Mouse (Mus musculus): ENCODE results near the gene Pigq.

The Pigq gene

DNA sequence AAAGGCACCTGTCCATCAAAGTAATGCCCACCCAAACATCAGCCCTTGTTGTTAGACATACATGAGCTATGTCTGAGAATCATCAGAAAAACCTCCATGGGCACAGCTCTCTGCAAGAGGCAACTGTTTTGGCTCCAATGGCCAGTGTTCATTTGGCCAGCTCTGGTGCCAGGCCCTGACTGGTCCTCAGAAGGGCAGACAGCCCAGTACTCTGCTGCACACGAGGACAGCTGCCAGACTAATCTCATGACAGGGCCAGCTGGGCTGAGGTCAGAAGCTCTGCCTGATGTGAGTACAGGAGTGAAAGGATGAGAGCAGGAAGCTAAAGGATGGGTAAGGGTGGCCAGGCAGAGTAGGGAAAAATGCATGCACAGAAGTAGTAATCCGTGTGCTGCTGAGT is 19.4 kb downstream of the Pigq start:
- in situ Hi-C loops (cut with MboI, MseI) = no loop called here

DNA sequence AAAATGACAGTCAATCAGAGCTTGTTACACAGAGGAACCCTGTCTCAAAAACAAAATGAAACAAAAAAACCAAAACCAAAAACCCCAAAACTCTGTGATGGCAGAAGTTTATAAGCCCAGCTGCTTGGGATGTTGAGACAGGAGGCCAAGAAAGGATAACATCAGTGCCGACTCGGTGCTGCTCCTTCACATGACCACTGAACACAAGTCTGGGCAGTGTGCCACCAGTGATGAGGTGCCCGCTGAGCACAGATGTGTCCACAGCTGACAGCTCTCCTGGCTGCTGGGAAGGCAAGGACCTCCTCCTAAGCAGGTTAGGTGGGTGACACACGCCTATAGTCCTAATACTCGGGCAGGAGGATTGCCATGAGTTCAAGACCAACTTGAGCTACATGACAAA is 22.6 kb downstream of the Pigq start:
- in situ Hi-C loops (cut with MboI, MseI) = loop anchor here (5.0 kb wide), 1 partner anchor 195 kb away; the partner anchor contains the start of genes Chtf18 and Rpusd1

DNA sequence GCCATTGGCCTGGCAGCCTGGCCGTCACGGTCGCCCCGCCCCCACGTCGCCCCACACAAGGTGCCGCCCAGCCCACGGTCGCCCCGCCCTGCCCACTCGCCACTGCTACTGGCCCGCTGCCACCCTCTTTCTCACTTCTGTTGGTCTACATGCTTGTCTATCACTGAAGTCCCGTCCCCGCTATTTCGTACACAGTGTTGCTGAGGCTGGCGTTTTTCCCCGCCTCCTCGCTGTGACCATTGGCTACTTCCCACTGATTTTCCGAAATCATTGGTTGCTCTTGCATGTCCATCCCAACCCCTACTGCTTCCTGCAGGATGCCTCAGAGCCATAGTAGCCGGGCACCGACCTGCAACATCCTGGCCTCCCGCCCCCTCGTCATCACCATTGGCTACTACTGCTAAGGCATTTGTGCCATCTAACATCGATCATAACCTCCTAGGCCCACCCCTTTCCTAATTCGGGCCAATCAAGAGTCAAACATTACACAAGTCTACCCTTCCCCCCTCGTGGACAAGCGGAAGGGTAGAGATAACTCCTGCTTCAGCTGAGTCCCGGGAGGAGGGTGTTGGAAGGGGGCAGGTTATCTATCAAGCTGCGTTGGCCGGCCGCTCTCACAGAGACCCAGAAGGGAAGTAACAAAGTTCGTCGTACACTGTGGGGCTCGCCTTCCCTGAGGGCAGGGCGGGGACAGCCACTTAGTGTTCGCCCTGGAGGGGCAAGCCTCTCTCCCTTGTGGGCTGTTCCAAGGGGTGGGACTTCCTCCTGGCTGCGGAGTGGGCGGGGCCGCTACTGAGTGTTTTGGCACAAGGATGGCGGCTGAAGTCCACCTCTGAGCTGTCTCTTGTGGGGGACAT is 24.7 kb downstream of the Pigq start:
- in situ Hi-C loops (cut with MboI, MseI) = loop anchor here (5.0 kb wide), 1 partner anchor 193 kb away; the partner anchor contains the start of genes Chtf18 and Rpusd1

DNA sequence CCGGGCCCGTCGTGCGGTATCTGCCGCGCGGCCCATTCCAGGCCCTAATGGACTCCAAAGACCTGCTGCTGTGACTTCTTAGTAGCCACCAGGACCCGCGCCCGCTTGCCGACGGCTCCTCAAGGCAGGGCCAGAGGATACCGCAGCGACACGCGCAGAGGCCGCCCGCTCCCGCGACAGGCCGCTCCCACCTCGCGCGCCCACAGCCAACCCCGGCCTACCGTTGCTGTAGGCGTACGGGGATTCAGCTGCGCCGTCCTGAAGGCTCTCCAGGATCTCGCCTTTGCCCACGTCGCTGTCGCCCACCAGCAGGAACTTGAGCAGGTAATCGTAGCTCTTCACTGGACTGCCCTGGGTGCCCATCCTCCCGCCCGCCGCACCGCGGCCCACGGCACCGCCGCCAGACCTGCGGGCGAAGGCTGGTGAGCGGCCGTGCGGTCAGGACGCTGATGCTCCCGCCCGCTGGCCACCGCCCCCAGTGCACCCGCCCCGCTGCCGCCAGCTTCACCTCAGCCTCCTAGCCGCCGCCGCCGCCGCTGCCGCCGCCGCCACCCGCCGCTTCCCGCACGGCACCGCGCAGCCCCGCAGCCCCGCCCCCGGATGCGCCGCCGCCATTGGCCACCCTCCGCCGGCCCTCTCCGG is 25.5 kb downstream of the Pigq start, which contains the start of gene Rab40c:
Rab40c (minus strand) TSS at position 584 of the 642 bp plus-strand sequence.
- in situ Hi-C loops (cut with MboI, MseI) = no loop called here

DNA sequence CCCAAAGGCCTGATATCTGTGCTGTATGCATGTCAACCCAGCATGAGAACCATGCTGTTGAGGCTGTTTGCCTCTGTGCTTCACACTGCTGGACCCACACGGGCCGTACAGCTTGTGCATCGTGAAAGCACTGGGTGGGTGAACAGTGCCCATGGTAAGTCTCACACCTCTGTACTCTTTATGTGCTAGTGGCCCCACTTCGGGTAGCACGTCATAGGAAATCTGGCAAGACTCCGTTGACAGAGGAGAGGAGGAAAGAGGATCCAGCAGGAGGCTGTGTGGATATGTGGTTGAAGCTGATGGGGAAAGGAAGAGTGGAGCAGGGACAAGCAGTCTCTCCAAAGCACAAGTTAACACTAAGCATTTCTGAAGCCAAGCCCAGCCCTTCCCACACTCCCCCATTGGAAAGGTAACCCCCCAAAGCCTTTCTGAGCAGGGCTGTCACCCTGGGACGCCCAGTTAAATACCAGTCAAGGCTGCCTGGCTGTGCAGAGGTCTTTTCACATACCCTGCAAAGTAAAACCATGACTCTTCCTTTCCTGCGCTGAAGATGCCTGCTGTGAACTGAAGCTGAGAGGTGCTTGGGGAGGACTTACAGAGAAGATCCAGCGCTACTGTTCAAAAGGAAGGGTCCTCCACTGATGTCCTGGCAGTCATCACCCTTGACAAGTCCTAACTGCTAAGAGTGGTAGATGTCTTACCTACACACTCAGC is 26.5 kb downstream of the Pigq start:
- in situ Hi-C loops (cut with MboI, MseI) = no loop called here

DNA sequence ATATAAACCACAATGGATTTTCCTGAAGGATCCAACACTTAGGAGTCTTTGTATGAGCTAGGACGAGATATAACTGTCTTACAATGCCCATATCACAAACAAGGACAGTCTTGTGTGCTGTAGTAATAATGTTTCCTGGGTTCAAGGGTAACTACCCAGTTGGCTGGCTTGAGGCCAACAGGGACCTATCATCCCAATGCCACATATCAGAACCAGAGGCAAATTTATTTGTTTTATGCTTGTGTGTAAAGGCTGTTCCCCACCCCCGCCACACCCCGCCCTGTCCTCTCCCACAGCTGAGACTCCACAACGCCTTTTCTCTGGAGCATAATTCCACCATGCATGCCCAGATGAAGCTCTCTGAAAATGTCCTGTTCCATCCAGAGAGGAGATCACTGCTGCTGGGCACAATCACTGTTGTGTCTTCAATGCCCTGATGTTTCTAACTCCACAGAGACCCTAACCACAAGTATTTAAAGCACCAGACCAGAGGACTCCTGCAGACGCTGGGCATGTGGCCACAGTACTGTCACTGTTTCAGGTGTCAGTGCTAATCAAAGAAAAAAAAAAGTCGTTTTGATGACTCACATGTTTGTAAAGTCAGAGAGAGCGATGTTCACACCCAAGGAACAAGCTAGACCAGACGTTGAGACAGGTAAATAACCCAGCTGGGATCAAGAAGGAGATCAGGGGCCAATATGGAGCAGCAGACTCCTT is 27.6 kb downstream of the Pigq start:
- in situ Hi-C loops (cut with MboI, MseI) = no loop called here

DNA sequence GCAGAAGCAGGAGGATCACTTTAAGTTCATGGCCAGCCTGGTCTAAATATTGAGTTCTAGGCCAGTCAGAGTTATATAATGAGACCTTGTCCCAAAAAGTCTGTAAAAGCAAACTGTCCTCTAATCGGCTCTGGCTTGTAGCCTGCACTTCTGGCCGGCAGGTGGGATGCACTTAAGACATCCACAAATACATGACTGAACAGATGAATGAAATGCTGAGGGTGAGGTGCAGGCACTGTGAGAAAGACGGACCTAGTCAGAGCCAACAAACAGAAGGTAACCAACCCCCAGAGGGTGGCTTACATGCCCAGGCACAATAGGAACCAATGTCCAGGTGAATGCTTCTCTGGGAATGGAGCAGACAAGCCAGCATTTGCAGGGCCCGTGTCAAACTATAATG is 30.4 kb downstream of the Pigq start:
- in situ Hi-C loops (cut with MboI, MseI) = no loop called here

DNA sequence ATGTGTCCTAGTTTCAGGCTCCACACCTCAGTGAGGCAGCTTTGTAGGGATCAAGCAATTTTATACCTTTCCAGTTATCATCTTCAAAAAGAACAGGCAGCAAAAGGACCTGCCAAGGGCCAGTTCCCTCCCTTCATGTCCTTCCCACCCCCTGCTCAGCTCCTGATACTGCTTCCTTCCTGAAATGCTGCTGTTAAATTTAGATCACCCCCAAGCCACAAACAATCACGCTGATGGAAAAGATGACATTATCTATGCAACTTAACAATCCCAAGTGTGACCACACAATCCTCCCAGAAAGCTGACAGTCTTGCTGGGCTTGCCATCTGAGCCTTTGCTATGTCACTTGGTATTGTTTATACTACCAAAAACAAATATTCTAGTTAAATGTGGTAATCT is 30.9 kb downstream of the Pigq start:
- in situ Hi-C loops (cut with MboI, MseI) = no loop called here

DNA sequence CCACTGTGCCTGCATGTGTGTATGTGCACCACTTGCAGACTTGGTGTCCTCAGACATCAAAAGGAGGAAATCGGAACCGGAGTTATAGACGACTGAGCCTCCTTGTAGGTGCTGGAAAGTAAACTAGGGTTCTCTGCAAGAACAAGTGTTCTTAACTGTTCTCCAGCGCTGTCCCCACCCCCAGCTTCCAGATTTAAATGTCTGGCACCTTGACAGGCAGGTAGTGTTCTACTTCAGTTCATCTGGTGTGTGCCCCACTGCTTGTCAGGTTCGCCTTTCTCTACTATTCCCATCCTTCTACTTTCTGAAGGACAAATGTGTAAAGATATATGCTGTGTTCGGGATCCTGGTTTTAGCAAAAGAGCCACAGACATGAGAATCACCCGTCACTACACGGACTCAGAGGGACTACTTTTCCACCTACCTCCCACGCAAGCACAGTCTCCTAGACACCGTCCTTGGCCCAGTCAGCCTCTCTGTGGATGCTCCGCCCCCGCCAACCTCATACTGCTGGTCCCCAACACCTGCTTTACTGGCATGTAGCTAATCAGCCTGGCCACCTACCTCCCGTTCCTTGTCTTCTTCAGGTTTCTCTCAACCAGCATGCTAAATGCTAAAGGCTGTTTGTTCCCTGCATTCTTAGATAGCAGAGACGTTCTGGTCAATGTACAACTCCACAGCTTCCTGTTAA is 31.4 kb downstream of the Pigq start:
- in situ Hi-C loops (cut with MboI, MseI) = no loop called here

DNA sequence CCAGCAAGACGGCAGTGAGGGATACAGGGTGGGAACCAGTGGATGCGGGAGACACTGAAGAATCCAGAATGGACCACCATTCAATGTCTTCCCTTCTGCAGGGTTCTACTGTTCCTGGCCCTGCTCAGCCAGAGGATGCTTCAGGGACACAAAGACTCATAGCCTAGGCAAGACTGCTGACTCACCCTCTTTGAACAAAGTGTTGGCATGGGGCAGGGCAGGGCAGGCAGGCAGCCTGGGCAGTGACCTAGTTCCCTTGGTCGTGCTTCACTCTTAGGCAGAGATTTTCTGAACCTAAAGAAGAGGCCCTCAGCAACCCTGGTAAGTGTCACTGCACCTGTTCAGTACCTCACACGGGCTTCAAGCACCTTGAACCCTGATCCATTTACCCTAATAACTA is 32.9 kb downstream of the Pigq start:
- in situ Hi-C loops (cut with MboI, MseI) = no loop called here

DNA sequence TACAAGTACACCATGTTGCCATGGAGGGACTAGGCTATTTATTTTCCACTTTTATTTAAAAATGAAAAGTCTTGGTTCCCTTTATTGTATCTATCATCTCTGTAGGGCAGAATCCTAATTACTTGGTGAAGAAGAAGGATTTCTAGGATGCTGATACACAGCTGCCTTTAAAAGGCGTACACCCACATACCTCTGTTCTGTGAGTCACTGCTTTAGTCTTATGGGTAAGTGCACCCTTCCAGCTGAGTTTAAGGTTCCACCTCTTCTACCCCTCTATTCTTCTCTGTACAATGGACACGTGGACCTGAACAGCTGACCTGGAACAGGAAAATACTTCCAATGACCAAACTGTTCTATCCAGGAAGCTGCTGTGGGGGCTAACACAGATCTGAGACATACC is 37.1 kb downstream of the Pigq start:
- in situ Hi-C loops (cut with MboI, MseI) = no loop called here

DNA sequence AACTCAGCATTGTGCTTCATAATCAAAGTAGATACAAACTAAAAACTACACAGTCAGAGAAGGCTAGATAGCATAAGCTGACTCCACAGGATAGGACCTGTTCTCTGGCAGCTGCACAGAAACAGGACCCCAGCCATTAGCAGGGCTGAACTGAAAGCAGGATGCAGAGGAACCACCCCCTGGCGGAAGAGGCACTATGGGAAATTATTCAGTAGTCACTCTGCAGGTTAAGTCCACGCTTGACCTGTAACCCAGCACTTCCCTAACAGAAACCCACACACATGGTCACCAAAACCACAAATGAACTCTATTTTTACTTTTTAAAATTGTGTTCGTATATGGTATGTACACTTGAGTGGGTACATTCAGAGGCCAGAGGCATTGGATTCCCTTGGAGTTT is 41.7 kb downstream of the Pigq start:
- in situ Hi-C loops (cut with MboI, MseI) = no loop called here

DNA sequence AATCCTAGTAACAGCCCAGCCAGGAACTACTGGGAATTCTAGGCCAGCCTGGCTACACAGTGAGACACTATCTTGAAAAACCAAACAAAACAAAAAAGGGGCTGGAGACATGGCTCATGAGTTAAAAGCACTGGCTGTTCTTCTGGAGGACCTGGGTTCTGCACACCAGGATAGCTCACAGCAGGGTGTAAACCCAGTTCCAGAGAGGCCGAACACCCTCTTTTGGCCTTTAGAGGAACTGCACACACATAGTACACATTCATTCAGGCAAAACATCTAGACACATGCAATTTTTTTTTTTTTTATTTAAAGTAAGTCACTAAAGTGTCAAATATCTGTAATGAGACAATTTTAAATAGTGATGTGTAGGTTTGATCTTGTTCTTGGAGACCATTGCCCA is 44.5 kb downstream of the Pigq start:
- in situ Hi-C loops (cut with MboI, MseI) = no loop called here

DNA sequence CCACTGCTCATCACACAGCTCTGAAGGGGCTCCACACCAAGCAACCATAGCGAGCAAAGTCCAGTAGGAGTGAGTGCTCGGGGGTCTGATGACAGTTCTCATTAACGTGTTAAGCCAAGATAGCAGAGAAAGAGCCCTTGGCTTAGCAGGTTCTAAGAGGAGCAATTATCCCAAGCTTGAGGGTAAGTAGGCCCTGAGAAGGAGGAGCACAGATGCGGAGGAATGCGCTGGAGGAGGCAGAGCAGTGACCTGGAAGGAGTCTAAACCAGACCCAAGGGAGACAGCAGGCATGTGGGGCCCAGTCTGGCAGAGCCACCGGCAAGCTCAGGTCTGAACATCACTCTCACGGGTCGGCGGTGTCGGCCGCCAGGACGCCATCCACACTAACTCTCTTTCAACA is 48.8 kb downstream of the Pigq start:
- in situ Hi-C loops (cut with MboI, MseI) = no loop called here

DNA sequence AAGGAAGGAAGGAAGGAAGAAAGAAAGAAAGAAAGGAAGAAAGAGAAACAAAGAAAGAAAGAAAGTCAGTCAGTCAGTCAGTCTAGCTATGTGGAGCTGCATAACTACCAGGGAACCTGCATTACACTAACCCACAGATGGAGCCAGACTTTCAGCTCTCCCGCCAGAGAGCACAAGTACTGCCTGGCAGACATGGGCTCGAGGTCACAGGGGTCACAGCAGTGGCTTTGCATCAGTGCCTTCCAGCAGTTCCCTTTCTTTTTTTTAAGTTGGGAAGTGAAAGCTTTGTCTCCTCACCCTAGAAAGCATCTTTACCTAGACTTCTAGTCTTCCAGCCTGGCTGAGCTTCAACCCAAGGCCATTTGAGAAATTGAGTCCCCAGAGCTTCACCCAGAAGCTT is 49.3 kb downstream of the Pigq start:
- in situ Hi-C loops (cut with MboI, MseI) = no loop called here

DNA sequence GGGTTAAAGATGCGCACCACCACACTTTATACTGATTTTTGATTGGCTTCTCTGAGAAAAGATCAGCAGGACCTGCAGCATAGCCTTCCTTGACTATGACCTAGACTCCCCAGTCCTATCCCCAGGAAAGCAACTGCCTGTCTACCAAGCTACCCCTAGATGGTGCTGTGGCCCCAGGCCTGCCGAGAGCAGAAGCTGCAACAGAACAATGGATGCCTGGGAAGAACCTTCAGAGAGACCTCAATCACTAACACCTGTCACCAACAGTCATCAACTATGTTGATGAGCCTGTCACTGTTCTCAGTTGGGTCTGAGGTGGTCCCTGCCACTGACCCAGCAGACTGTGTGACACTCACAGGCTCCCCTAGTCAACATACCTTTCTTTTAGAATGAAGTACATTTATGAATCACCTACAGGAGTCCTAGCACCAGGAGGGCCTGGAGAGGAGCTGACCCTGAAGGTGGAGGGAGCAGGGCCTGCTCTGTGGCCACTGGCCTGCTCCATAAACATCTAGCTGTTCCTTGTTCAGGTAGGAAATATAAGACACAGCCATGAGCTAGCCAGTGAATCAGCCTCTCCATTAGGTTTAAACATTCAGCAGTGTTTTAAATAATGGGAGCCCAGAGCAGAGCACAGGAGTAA is 50.6 kb downstream of the Pigq start:
- in situ Hi-C loops (cut with MboI, MseI) = loop anchor here (5.0 kb wide), 1 partner anchor 118 kb away; no protein-coding TSS in a partner anchor

DNA sequence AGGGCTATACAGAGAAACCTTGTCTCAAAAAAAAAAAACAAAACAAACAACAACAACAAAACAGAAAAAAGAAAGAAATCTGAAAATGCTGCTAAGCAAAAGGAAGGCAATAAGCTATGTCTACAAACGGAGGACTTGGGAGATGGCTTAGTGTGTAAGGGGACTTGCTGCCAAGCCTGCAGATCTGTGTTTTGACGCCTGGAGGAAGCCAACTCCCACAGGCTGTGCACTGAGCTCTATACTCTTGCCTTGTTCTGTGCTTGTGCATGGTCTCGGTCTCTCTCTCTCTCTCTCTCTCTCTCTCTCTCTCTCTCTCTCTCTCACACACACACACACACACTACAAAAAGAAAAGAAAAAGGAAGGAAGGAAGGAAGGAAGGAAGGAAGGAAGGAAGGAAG is 55.9 kb downstream of the Pigq start:
- in situ Hi-C loops (cut with MboI, MseI) = no loop called here

DNA sequence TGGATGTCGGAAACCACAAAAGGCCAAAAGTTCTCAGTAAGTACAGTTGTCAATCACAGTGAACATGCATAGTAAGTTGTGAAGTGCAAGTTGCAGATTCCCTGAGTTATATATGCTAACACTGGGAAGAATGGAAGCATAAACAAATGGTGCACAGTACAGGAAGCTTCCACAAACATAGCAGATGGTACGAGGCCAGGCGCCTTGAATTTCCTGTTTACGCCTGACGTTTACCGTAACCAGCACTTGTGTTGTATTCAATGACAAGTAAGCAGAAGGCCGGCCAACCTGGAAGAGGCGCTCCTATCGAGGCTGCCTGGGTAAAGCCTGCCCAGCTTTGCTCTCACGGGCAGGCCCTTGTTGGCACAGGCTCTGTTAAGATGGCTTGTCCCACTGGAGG is 57.3 kb downstream of the Pigq start:
- in situ Hi-C loops (cut with MboI, MseI) = no loop called here

DNA sequence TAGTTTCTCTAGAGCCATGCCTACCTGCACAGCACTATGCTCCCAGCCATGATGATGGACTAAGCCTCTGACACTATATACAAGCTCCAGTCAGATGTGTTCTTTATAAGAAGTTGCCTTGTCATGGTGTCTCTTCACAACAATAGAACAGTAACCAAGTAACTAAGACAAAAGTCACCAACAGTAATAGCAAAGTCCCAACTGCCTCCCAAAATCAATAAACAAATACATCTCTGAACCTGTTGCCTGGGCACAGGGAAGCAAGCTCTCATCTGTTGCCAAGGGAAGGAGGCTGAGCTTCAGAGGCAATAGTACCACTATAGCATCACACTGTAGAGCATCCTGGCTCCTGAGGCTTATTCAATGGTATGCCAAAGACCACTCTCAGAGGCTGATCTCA is 57.9 kb downstream of the Pigq start:
- in situ Hi-C loops (cut with MboI, MseI) = no loop called here

DNA sequence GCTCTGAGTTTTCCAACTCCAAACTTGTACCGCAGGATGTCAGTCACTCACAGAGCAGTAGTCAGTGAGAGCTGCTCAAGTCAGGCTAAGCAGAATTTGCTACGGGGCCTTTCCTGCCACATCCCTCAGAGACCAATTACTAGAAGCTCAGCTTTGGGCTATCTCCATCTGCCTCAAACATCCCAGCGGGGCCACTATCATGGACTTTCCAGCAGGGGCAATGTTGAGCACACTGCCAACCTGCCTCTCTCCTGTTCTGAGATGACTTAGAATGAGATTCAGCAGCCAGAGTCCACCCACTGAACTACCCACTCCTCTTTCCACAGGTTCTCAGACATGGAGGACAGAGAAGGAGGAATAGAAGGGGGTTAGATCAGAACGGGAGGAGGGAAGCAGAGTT is 59.1 kb downstream of the Pigq start:
- in situ Hi-C loops (cut with MboI, MseI) = no loop called here

DNA sequence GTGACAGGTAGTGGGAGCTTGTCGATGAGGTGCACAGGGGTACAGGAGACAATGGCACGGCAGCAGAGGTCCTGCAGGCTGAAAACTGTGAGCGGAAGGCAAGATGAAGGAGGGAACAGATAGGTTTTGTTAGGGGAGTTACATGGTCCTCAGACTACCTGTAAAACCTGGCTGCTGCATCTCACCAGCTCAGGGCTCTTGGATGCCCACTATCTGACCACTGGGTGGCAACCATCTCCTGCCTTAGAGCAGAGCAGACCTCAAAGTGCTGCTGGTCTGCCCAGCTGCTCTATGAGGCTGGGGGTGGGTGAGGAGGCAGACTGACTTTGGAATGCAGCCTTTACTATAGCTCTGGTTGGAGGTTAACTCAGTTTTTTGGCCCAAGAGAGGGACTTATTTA is 60.9 kb downstream of the Pigq start:
- in situ Hi-C loops (cut with MboI, MseI) = no loop called here

Measured in T-helper 2 cell (primary cell).